Comparison of ENCODE assay signal across 8 mouse cellular contexts in genomic region chr7:135790978-135791377, GRCm38 (mm10).
DNase-seq lines count a peak whose midpoint lies in the region; TF ChIP-seq lines count a peak whose summit lies in the region.

No protein-coding gene starts in this region.

- H3K27ac ChIP-seq in layer of hippocampus, adult 2 months, result no peak overlapping the region

- DNase-seq in B cell, adult 2 months, result peak; percentile 60 to 65
- peak; percentile 74 for DNase-seq in Muller cell, postnatal 12 days (ENCODE audit: inconsistent ontology term)
- DNase-seq in cerebellum, postnatal 10 days, result peak; percentile 88 to 90
- DNase-seq in gastrocnemius, postnatal 25 days, result peak; percentile 24
- DNase-seq in layer of hippocampus, adult 2 months (ENCODE audit: low spot score in 2 of 2), result peak; percentile 57 to 80
- peak; percentile 29 to 36 for DNase-seq in lung, adult 18-20 months
- DNase-seq in retina, postnatal 7 days (ENCODE audit: low read depth, low spot score), result peak; percentile 36
- peak; percentile 38 to 71 for DNase-seq in urinary bladder, postnatal 4 days (ENCODE audit: low spot score in 2 of 2)

- TF ChIP-seq CTCF in layer of hippocampus, adult 2 months (conservative IDR thresholded peaks at IDR 0.05), result peak; percentile 97

- H3K4me3 ChIP-seq in layer of hippocampus, adult 2 months, result no peak overlapping the region

Comparison
In these comparisons a context has a peak if more than half of its experiments do, and no peak if none do; other contexts are left out.
1. DNase-seq: peak in every context shown above with its lines; median percentile 89 in cerebellum, postnatal 10 days; 74 in Muller cell, postnatal 12 days; 68 in layer of hippocampus, adult 2 months; 62 in B cell, adult 2 months; 54 in urinary bladder, postnatal 4 days; 36 in retina, postnatal 7 days; 32 in lung, adult 18-20 months; 24 in gastrocnemius, postnatal 25 days.